Mouse (Mus musculus) kidney, embryonic 15.5 days (tissue): Measurements from ENCODE around the gene Foxj3. TPM values are rescaled to one million over a fixed set of nuclear protein-coding genes. Genes with fewer than 3 reads are reported as not detected.
"Not testable (repeated sequence)": the region's sequence is repeated elsewhere in the genome, so short reads cannot be mapped to it uniquely, and the experiment has no call there.

ENCODE experiments used
- ATAC-seq: fragments of 200-750 bp; cut with Nextera tagmentation; replicated peaks from 2 replicates; pipeline ENCODE4 v1.8.0; 2017; ENCODE audit warnings: moderate TSS enrichment; ENCODE audit not compliant: low FRiP score
- H3K27ac ChIP-seq: fragments of 300-500 bp; sonication (generic); 2 replicates; pipeline ENCODE4 v1.5.1; 2015; ENCODE audit warnings: mild to moderate bottlenecking, inconsistent platforms
- H3K27me3 ChIP-seq: fragments of 300-500 bp; sonication (generic); 2 replicates; pipeline ENCODE4 v1.6.1; 2015; ENCODE audit warnings: inconsistent platforms
- H3K36me3 ChIP-seq: fragments of 300-500 bp; sonication (generic); 2 replicates; pipeline ENCODE4 v1.6.1; 2015; ENCODE audit warnings: inconsistent platforms
- H3K4me1 ChIP-seq: fragments of 300-500 bp; sonication (generic); 2 replicates; pipeline ENCODE4 v1.6.1; 2015; ENCODE audit warnings: inconsistent platforms
- H3K4me2 ChIP-seq: fragments of 300-500 bp; sonication (generic); 2 replicates; pipeline ENCODE4 v1.6.1; 2015; ENCODE audit warnings: moderate library complexity, mild to moderate bottlenecking, inconsistent platforms
- H3K4me3 ChIP-seq: fragments of 300-500 bp; sonication (generic); replicated peaks from 2 replicates; pipeline ENCODE4 v1.5.1; 2015; ENCODE audit warnings: mild to moderate bottlenecking, inconsistent platforms
- H3K9ac ChIP-seq: fragments of 300-500 bp; sonication (generic); 2 replicates; pipeline ENCODE4 v1.6.1; 2015; ENCODE audit warnings: mild to moderate bottlenecking, inconsistent platforms
- H3K9me3 ChIP-seq: fragments of 300-500 bp; sonication (generic); replicated peaks from 2 replicates; pipeline ENCODE4 v1.6.1; 2016; ENCODE audit warnings: inconsistent platforms
- WGBS: fragments of 180-500 bp; shearing (Covaris S2); methylation state at CpG from one replicate; pipeline ENCODE4 v1.1.7; 2015; ENCODE audit warnings: mixed read lengths; 5-methylcytosine and 5-hydroxymethylcytosine counted together
- polyA plus RNA-seq: library from polyadenylated mRNA; unstranded; fragments of >200 nt; fragmentation: Nextera tagmentation; extraction: Ambion mirVana; gene quantifications from 2 replicates; pipeline ENCODE4 v1.2.1, GENCODE M21; 2015

Gene Foxj3
- polyA plus RNA-seq, 1 experiment from 2014 or later: 24.2 TPM

- H3K27me3 ChIP-seq, H3K4me2 ChIP-seq, H3K27ac ChIP-seq, H3K9ac ChIP-seq, H3K9me3 ChIP-seq, H3K4me3 ChIP-seq, ATAC-seq: not testable (repeated sequence)
- 77% methylated on average over 4 of the region's 4 CpGs for WGBS
- Histone ChIP-seq H3K4me1 (peaks cover 15% of the 10 kb centered on the region), H3K36me3 (peaks cover 62% of the 10 kb centered on the region)
Observed at GRCm38 (mm10) chr4:119628363-119628762, 91.6 kb downstream of the Foxj3 start.

GRCm38 (mm10) chr4:119631115-119631919 lies 94.5 kb downstream of the Foxj3 start:
- 0 out of 2 replicates have a peak overlapping the region, but pooled peaks have one; percentile 32 for H3K27ac ChIP-seq

GRCm38 (mm10) chr4:119632721-119633120 lies 95.9 kb downstream of the Foxj3 start:
- 66% methylated on average over 7 of the region's 7 CpGs for WGBS
- Histone ChIP-seq H3K27ac (0 out of 2 replicates have a peak overlapping the region, but pooled peaks have one; percentile 10), H3K9me3 (no peaks in the 10 kb centered on the region), H3K4me1 (peaks cover 31% of the 10 kb centered on the region), H3K36me3 (peaks cover 25% of the 10 kb centered on the region), H3K4me3 (no peak overlapping the region), H3K27me3 (no peaks in the 10 kb centered on the region), H3K4me2 (no peak overlapping the region), H3K9ac (no peak overlapping the region)
- ATAC-seq: no peak

More at GRCm38 (mm10) chr4:119631115-119631919, 94.5 kb downstream of the Foxj3 start:
- H3K9me3 ChIP-seq: no peaks in the 10 kb centered on the region
- peaks cover 25% of the 10 kb centered on the region for H3K4me1 ChIP-seq
- H3K27me3 ChIP-seq: no peaks in the 10 kb centered on the region
- peak; percentile 70 for ATAC-seq
- WGBS: 30% methylated on average over 11 of the region's 11 CpGs
- no peak overlapping the region for H3K4me2 ChIP-seq
- no peak overlapping the region for H3K9ac ChIP-seq
- H3K36me3 ChIP-seq: peaks cover 36% of the 10 kb centered on the region
- no peak overlapping the region for H3K4me3 ChIP-seq

- 62% methylated on average over 7 of the region's 7 CpGs for WGBS
- Histone ChIP-seq H3K27ac (no peak overlapping the region), H3K9ac (no peak overlapping the region), H3K4me3 (no peak overlapping the region), H3K36me3 (peaks cover 25% of the 10 kb centered on the region), H3K9me3 (no peaks in the 10 kb centered on the region), H3K27me3 (no peaks in the 10 kb centered on the region), H3K4me2 (no peak overlapping the region), H3K4me1 (peaks cover 31% of the 10 kb centered on the region)
- no peak for ATAC-seq
Observed at GRCm38 (mm10) chr4:119633342-119633741, 96.5 kb downstream of the Foxj3 start.

GRCm38 (mm10) chr4:119633948-119634347 lies 97.1 kb downstream of the Foxj3 start:
- 80% methylated on average over 3 of the region's 3 CpGs for WGBS
- no peaks in the 10 kb centered on the region for H3K27me3 ChIP-seq
- no peak overlapping the region for H3K9ac ChIP-seq
- no peak overlapping the region for H3K27ac ChIP-seq
- no peak overlapping the region for H3K4me3 ChIP-seq
- ATAC-seq: no peak
- H3K9me3 ChIP-seq: no peaks in the 10 kb centered on the region
- H3K4me2 ChIP-seq: no peak overlapping the region
- peaks cover 23% of the 10 kb centered on the region for H3K36me3 ChIP-seq
- H3K4me1 ChIP-seq: peaks cover 31% of the 10 kb centered on the region

GRCm38 (mm10) chr4:119634908-119635660 lies 98.3 kb downstream of the Foxj3 start:
- Histone ChIP-seq H3K36me3 (peaks cover 12% of the 10 kb centered on the region; the same call in 1 of the 2 replicates), H3K27me3 (no peaks in the 10 kb centered on the region), H3K9ac (no peak overlapping the region), H3K27ac (no peak overlapping the region), H3K9me3 (no peaks in the 10 kb centered on the region), H3K4me1 (peaks cover 31% of the 10 kb centered on the region), H3K4me2 (no peak overlapping the region), H3K4me3 (no peak overlapping the region)
- WGBS: 51% methylated on average over 6 of the region's 6 CpGs
- ATAC-seq: no peak

GRCm38 (mm10) chr4:119635686-119636085 lies 98.9 kb downstream of the Foxj3 start:
- H3K27ac ChIP-seq: no peak overlapping the region
- no peaks in the 10 kb centered on the region for H3K9me3 ChIP-seq
- whole genome bisulfite sequencing: 70% methylated on average over 8 of the region's 8 CpGs
- no peak for ATAC-seq
- H3K27me3 ChIP-seq: no peaks in the 10 kb centered on the region
- peaks cover 30% of the 10 kb centered on the region for H3K4me1 ChIP-seq
- no peak overlapping the region for H3K4me2 ChIP-seq
- H3K9ac ChIP-seq: no peak overlapping the region
- H3K36me3 ChIP-seq: peaks cover 8% of the 10 kb centered on the region; the same call in 1 of the 2 replicates
- no peak overlapping the region for H3K4me3 ChIP-seq

- WGBS: 79% methylated on average over 7 of the region's 7 CpGs
- H3K4me2 ChIP-seq: no peak overlapping the region
- no peak for ATAC-seq
- H3K27me3 ChIP-seq: no peaks in the 10 kb centered on the region
- no peak overlapping the region for H3K9ac ChIP-seq
- peak overlapping the region; percentile 45 for H3K27ac ChIP-seq
- H3K4me3 ChIP-seq: no peak overlapping the region
- H3K36me3 ChIP-seq: peaks cover 6% of the 10 kb centered on the region; the same call in 1 of the 2 replicates
- H3K9me3 ChIP-seq: no peaks in the 10 kb centered on the region
- H3K4me1 ChIP-seq: peaks cover 20% of the 10 kb centered on the region
Observed at GRCm38 (mm10) chr4:119636731-119637130, 99.9 kb downstream of the Foxj3 start.

- peak; percentile 46; the same call in 1 of the 2 replicates for ATAC-seq
- Histone ChIP-seq H3K9me3 (no peaks in the 10 kb centered on the region), H3K4me3 (no peak within 1 kb of the TSS), H3K4me2 (no peak within 1 kb of the TSS), H3K4me1 (peaks cover 18% of the 10 kb centered on the region), H3K36me3 (peaks cover 4% of the 10 kb centered on the region; the same call in 1 of the 2 replicates), H3K9ac (no peak within 1 kb of the TSS), H3K27me3 (no peaks in the 10 kb centered on the region), H3K27ac (peak within 1 kb of the TSS; percentile 54)
- WGBS: 55% methylated on average over 4 of the region's 4 CpGs
Observed at GRCm38 (mm10) chr4:119637176-119637845, 100.5 kb downstream of the Foxj3 start, which contains the start of gene Guca2a. Gene Guca2a (plus strand): TSS chr4:119637704.

- ATAC-seq: no peak
- no peak overlapping the region for H3K4me3 ChIP-seq
- 82% methylated on average over 6 of the region's 6 CpGs for WGBS
- H3K9ac ChIP-seq: no peak overlapping the region
- H3K4me1 ChIP-seq: peaks cover 18% of the 10 kb centered on the region
- no peaks in the 10 kb centered on the region for H3K36me3 ChIP-seq
- H3K9me3 ChIP-seq: peaks cover 3% of the 10 kb centered on the region; the same call in 1 of the 2 replicates
- no peaks in the 10 kb centered on the region for H3K27me3 ChIP-seq
- H3K4me2 ChIP-seq: no peak overlapping the region
- H3K27ac ChIP-seq: peak overlapping the region; percentile 54
Observed at GRCm38 (mm10) chr4:119637946-119638345, 101.1 kb downstream of the Foxj3 start.

GRCm38 (mm10) chr4:119638656-119639055 lies 101.9 kb downstream of the Foxj3 start:
- no peak overlapping the region for H3K4me3 ChIP-seq
- no peaks in the 10 kb centered on the region for H3K27me3 ChIP-seq
- no peak overlapping the region for H3K4me2 ChIP-seq
- no peaks in the 10 kb centered on the region for H3K36me3 ChIP-seq
- no peak overlapping the region for H3K27ac ChIP-seq
- H3K4me1 ChIP-seq: peaks cover 14% of the 10 kb centered on the region
- WGBS: 64% methylated on average over 11 of the region's 11 CpGs
- no peak overlapping the region for H3K9ac ChIP-seq
- no peak for ATAC-seq
- H3K9me3 ChIP-seq: peaks cover 3% of the 10 kb centered on the region; the same call in 1 of the 2 replicates
